Mouse (Mus musculus) c-Kit-negative CD71-positive TER-119-positive erythroid progenitor cells, embryonic 14.5 days (primary cell): ENCODE data around the gene Rhoq.

Experiments
- DNase-seq: peaks from one replicate; pipeline ENCODE4 v3.0.0-alpha.2; 2013; ENCODE audit warnings: low read depth, low spot score

Rhoq gene

GRCm38 (mm10) chr17:86997323-86997722 lies 34.4 kb downstream of the Rhoq start:
- DNase-seq: no peak

DNA sequence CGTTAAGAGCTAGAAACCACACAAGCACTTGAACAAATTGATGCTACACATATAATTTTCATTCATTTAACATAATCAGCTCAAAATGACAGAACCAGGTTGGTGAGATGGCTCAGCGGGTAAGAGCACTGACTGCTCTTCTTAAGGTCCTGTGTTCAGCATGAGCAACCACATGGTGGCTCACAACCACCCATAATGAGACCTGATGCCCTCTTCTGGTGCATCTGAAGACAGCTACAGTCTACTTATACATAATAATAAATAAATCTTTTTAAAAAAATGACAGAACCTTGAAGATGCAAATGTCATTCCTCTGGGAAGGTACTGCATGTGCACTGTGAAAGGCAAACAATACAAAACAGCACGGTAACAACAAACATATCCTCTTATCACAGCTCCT lies 46.1 kb downstream of the Rhoq start:
- no peak for DNase-seq

DNA sequence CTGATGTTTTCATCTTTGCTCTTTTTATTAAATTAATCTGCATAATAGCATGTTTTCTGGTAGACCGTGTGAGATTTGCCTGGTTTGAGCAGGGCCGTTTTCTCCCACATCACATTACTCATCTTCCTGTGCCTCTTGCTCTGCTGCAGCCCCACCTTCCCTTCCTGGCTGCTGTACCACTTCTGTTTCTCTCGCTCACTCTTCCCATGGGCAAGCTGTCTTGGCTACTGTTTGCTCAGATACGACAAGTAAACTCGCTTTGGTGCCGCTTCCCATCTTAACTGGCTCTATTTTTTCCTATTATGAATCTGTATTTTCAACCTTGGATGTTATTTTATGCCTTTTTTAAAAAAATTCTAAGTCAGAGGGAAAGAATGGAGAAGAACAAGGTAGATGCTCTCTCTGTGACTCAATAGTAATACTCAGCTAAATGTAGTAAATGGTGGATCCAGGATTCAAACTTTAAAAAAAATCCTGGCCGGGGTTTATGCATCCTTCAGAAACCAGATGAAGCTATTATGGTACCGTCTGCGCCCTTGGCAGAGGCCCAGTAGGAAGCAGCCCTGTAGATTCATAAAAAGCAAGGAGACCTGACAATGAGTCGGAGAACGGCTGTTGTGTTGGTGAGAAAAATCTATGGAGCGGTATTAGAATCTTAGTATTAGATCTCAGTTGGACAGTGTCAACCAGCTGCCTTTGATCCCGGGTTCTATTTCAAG lies 48.6 kb downstream of the Rhoq start:
- DNase-seq: no peak

- no peak for DNase-seq
Measured at GRCm38 (mm10) chr17:87019692-87020091, 56.8 kb downstream of the Rhoq start.

GRCm38 (mm10) chr17:87024491-87025242 lies 61.8 kb downstream of the Rhoq start:
- DNase-seq: no peak

- peak; percentile 97 for DNase-seq
Measured at GRCm38 (mm10) chr17:87025269-87025949, 62.5 kb downstream of the Rhoq start, which contains the start of the genes Pigf and Cript. TSS of gene Pigf (minus strand) at chr17:87025406. TSS of gene Cript (plus strand) at chr17:87025550.

GRCm38 (mm10) chr17:87036141-87037073 lies 73.5 kb downstream of the Rhoq start:
- no peak for DNase-seq

DNA sequence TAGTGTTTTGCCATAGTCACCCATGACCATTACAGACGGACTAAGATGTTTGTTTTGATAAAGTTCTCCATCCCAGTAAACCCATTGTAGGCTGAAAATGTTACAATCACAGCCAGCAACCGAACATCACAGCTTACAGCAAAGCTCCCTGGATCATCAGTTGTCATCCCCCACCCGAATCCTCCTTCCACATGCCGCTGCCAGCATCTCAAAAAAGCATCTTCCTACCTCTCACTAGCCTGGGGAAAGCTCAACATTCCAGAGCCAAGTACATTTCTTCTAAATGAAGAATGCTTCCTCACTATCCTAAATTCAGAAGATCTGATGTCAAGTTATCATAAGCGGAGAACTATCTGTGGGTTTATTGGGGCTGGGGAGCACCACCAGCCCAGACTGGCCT lies 75.6 kb downstream of the Rhoq start:
- no peak for DNase-seq

DNA sequence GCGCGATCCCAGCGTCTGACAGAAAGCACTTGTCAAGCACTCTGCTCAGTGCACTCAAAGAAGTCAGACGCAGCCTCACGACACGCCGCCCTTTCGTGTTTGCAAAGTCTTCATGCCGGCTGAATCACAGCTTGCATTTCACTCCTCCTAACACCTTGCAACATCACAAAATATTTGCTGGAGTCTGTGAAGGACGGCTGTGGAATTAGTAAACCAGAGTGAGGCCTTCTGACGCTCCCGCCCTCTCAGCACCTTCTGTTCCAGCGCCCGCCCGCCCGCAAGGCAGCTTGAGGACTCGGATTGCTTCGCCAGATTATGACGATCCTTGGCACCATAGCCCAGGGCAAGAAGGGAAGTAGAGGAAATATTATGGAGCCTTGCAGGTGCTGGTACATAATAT lies 78.9 kb downstream of the Rhoq start:
- DNase-seq: no peak

GRCm38 (mm10) chr17:87044364-87044763 lies 81.5 kb downstream of the Rhoq start:
- DNase-seq: peak; percentile 73

GRCm38 (mm10) chr17:87044796-87045195 lies 81.9 kb downstream of the Rhoq start:
- DNase-seq: no peak
